In genomic region chr19:53831164-53831448, GRCm38 (mm10) we compare ENCODE assay signal across 10 mouse cellular contexts.
A peak's percentile ranks its signal among the peaks of the same experiment; 100 is the strongest.
DNase-seq lines count a peak whose midpoint lies in the region; ATAC-seq lines count a peak whose summit lies in the region.
"Had no signal": no experiment of that assay in that cellular context is flagged by ENCODE, and none has a peak within 500 bp of the region (broad histone marks: within the 10 kb centered on the region; RNA-seq: fewer than 3 reads in every experiment).

No protein-coding gene starts in this region.

- H3K27me3 ChIP-seq in heart, embryonic 10.5 days (ENCODE audit: insufficient read depth, poor library complexity, severe bottlenecking): no peaks in the 10 kb centered on the region
- H3K27me3 ChIP-seq in kidney, embryonic 15.5 days: no peaks in the 10 kb centered on the region
- no peaks in the 10 kb centered on the region for H3K27me3 ChIP-seq in forebrain, embryonic 11.5 days (ENCODE audit: control insufficient read depth, insufficient read depth, low read length)
- H3K27me3 ChIP-seq: neural tube, embryonic 12.5 days had no signal

- peaks cover 33% of the 10 kb centered on the region for H3K36me3 ChIP-seq in heart, embryonic 10.5 days
- no peaks in the 10 kb centered on the region for H3K36me3 ChIP-seq in kidney, embryonic 15.5 days
- no peaks in the 10 kb centered on the region for H3K36me3 ChIP-seq in forebrain, embryonic 11.5 days (ENCODE audit: control insufficient read depth, insufficient read depth, low read length)
- H3K36me3 ChIP-seq: neural tube, embryonic 12.5 days had no signal

- H3K4me2 ChIP-seq in kidney, embryonic 15.5 days: peak overlapping the region; percentile 49; the same call in 1 of the 2 replicates
- no peak overlapping the region; the same call in 1 of the 2 replicates for H3K4me2 ChIP-seq in forebrain, embryonic 11.5 days (ENCODE audit: low read depth, low read length, severe bottlenecking)

- no peaks in the 10 kb centered on the region for H3K9me3 ChIP-seq in heart, embryonic 10.5 days
- no peaks in the 10 kb centered on the region for H3K9me3 ChIP-seq in kidney, embryonic 15.5 days (replicated peaks)
- no peaks in the 10 kb centered on the region for H3K9me3 ChIP-seq in forebrain, embryonic 11.5 days (ENCODE audit: control insufficient read depth, low read length)
- H3K9me3 ChIP-seq: neural tube, embryonic 12.5 days had no signal

- H3K9ac ChIP-seq in kidney, embryonic 15.5 days: no peak overlapping the region
- no peak overlapping the region for H3K9ac ChIP-seq in forebrain, embryonic 11.5 days (ENCODE audit: low read length)
- H3K9ac ChIP-seq: neural tube, embryonic 12.5 days had no signal

- no peak overlapping the region; the same call in 1 of the 2 replicates for H3K4me3 ChIP-seq in heart, embryonic 10.5 days
- H3K4me3 ChIP-seq in kidney, embryonic 15.5 days (replicated peaks): no peak overlapping the region
- H3K4me3 ChIP-seq in forebrain, embryonic 11.5 days (ENCODE audit: low read depth, low read length): no peak overlapping the region
- H3K4me3 ChIP-seq: neural tube, embryonic 12.5 days had no signal

- peaks cover 31% of the 10 kb centered on the region for H3K4me1 ChIP-seq in heart, embryonic 10.5 days
- H3K4me1 ChIP-seq in kidney, embryonic 15.5 days: peaks cover 33% of the 10 kb centered on the region
- H3K4me1 ChIP-seq in forebrain, embryonic 11.5 days (replicated peaks; ENCODE audit: control insufficient read depth, insufficient read depth, low read length): peaks cover 10% of the 10 kb centered on the region; the same call in 1 of the 2 replicates

- intact Hi-C loops in heart, postnatal 10 days (cut with DNase I): no loop called here

- no peak for DNase-seq in heart, embryonic 10.5 days (ENCODE audit: low spot score)
- no peak for DNase-seq in heart, postnatal 10 days
- DNase-seq in kidney, adult 11 months: no peak
- no peak for DNase-seq in forebrain, embryonic 11.5 days (ENCODE audit: low spot score)
- DNase-seq in retina, embryonic 14.5 days (ENCODE audit: low spot score): peak; percentile 55
- DNase-seq in left cerebral cortex, adult 9 months (ENCODE audit: low spot score in 2 of 2): no peak
- DNase-seq in adrenal gland, postnatal 25 days: no peak
- DNase-seq: right cerebral cortex, postnatal 14 days had no signal

- ATAC-seq in kidney, embryonic 15.5 days (replicated peaks; ENCODE audit: low FRiP score): no peak
- ATAC-seq in forebrain, embryonic 11.5 days (replicated peaks; ENCODE audit: low FRiP score): no peak

- WGBS in heart, embryonic 10.5 days: 34% methylated on average over 3 of the region's 3 CpGs
- WGBS in kidney, embryonic 15.5 days: 13% methylated on average over 3 of the region's 3 CpGs
- 39% methylated on average over 3 of the region's 3 CpGs for WGBS in forebrain, embryonic 11.5 days

- H3K27ac ChIP-seq in heart, embryonic 10.5 days: peak overlapping the region; percentile 81
- peak overlapping the region; percentile 86 for H3K27ac ChIP-seq in kidney, embryonic 15.5 days
- H3K27ac ChIP-seq in forebrain, embryonic 11.5 days (ENCODE audit: low read depth, low read length): peak overlapping the region; percentile 78; the same call in 1 of the 2 replicates
- H3K27ac ChIP-seq: neural tube, embryonic 12.5 days had no signal
